Mouse (Mus musculus): Measurements from ENCODE around the gene Glrx5. TPM values are rescaled to one million over a fixed set of nuclear protein-coding genes. Genes with fewer than 3 reads are reported as not detected.

The Glrx5 gene
- polyA plus RNA-seq, 1 experiment from 2014 or later, result 148 TPM

GRCm38 (mm10) chr12:105064168-105064567, 31.7 kb downstream of the Glrx5 start:
- Histone ChIP-seq H3K27me3 (no peaks in the 10 kb centered on the region), H3K27ac (peak overlapping the region; percentile 72), H3K9me3 (no peaks in the 10 kb centered on the region), H3K4me1 (replicated peaks) (peaks cover 6% of the 10 kb centered on the region), H3K4me2 (replicated peaks) (no peak overlapping the region), H3K4me3 (replicated peaks) (no peak overlapping the region), H3K9ac (replicated peaks) (no peak overlapping the region), H3K36me3 (no peaks in the 10 kb centered on the region)
- WGBS, result 78% methylated on average over 4 of the region's 4 CpGs
- ATAC-seq, result no peak

DNA sequence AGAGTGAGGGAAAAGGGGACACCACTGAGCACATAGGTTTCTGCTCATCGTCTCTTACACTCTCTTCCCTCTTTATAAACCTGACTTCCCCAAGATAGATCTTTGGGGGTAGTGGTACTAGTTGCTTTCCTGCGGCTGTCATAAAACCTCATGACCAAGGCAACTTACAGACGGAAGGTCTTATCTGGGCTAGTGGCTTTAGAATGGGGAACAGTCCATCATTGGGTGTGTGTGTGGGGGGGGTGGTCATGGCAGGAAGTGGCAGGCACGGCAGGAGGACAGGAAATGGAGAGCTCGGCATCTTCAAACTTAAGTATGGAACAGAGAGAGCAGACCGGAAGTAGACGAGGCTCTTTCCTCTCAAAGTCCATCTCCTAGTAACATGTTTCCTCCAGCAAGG, 32.6 kb downstream of the Glrx5 start:
- Histone ChIP-seq H3K4me1 (replicated peaks) (peaks cover 6% of the 10 kb centered on the region), H3K4me3 (replicated peaks) (no peak overlapping the region), H3K9ac (replicated peaks) (no peak overlapping the region), H3K9me3 (no peaks in the 10 kb centered on the region), H3K27me3 (no peaks in the 10 kb centered on the region), H3K36me3 (no peaks in the 10 kb centered on the region), H3K4me2 (replicated peaks) (no peak overlapping the region), H3K27ac (no peak overlapping the region)
- no peak for ATAC-seq
- WGBS, result 92% methylated on average over 7 of the region's 7 CpGs

DNA sequence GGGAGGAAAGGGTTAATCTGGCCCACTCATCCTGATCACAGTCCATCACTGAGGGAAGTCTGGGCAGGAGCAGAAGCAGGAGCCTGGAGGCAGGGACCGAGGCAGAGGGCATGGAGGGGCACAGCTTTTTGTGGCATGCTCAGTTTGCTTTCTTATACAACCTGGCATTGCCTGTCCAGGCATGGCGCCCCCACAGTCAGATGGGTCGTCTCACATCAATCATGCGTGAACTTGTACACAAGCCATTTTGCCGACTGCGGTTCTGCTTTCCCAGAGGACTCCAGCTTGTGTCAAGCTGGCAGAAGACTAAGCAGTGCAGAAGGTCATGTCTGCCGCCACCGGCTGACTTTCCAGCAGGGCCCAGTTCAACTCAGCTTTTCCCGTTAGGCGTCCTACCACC, 34.0 kb downstream of the Glrx5 start:
- no peaks in the 10 kb centered on the region for H3K9me3 ChIP-seq
- WGBS, result 80% methylated on average over 10 of the region's 10 CpGs
- peaks cover 6% of the 10 kb centered on the region for H3K4me1 ChIP-seq (replicated peaks)
- H3K4me2 ChIP-seq (replicated peaks), result no peak overlapping the region
- no peak for ATAC-seq
- H3K4me3 ChIP-seq (replicated peaks), result no peak overlapping the region
- H3K9ac ChIP-seq (replicated peaks), result no peak overlapping the region
- H3K36me3 ChIP-seq, result no peaks in the 10 kb centered on the region
- H3K27ac ChIP-seq, result no peak overlapping the region
- H3K27me3 ChIP-seq, result no peaks in the 10 kb centered on the region

DNA sequence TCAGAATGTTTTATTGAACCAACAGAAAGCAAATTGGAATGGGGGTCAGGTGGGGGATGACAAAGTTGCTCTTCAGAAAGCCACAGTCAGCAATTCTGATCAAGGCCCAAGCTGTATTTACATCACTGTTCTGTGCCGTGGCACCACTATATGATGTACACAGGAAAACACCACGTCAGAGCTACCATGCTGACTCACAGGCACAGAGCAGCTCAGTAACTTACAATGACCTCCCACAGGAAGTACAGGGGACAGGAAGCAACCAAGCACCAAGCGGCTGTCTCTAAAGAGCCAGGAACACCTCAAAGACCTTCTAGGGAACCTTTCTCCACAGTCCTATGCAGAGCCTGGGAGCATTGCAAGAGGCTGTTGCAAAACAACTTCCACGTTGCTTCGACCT, 36.4 kb downstream of the Glrx5 start:
- WGBS, result 86% methylated on average over 5 of the region's 5 CpGs
- Histone ChIP-seq H3K4me3 (replicated peaks) (no peak overlapping the region), H3K27me3 (no peaks in the 10 kb centered on the region), H3K4me2 (replicated peaks) (no peak overlapping the region), H3K4me1 (replicated peaks) (peaks cover under 1% of the 10 kb centered on the region; the same call in 1 of the 2 replicates), H3K36me3 (no peaks in the 10 kb centered on the region), H3K9me3 (no peaks in the 10 kb centered on the region), H3K27ac (no peak overlapping the region), H3K9ac (replicated peaks) (no peak overlapping the region)
- no peak for ATAC-seq

GRCm38 (mm10) chr12:105073708-105074107, 41.2 kb downstream of the Glrx5 start:
- WGBS, result 33% methylated on average over 9 of the region's 9 CpGs
- peaks cover 15% of the 10 kb centered on the region for H3K4me1 ChIP-seq (replicated peaks)
- ATAC-seq, result peak; percentile 55

DNA sequence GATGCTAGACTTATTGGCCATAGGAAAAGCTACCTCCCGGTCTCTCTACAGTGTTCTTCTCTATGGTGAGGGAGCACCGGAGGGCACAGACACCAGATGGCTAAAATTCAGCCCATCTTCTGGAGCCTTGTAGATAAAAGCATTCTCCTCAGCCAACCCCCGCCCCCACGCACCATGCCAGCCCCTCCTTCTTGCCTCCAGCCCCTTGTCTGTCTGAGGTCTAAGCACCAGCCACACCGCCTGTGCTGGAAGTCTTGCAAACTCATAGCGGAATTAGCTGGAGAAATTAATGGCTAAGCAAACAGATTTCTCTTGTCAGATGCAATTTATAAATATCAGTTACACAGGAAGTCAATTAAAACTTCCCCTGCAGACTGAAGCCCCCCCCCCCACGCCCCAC, 43.0 kb downstream of the Glrx5 start:
- Histone ChIP-seq H3K27ac (0 out of 2 replicates have a peak overlapping the region, but pooled peaks have one; percentile 14), H3K36me3 (no peaks in the 10 kb centered on the region), H3K4me3 (replicated peaks) (no peak overlapping the region), H3K4me1 (replicated peaks) (peaks cover 15% of the 10 kb centered on the region), H3K4me2 (replicated peaks) (no peak overlapping the region), H3K9me3 (no peaks in the 10 kb centered on the region), H3K9ac (replicated peaks) (no peak overlapping the region), H3K27me3 (no peaks in the 10 kb centered on the region)
- WGBS, result 65% methylated on average over 7 of the region's 7 CpGs
- ATAC-seq, result peak; percentile 34; the same call in 1 of the 2 replicates

More at GRCm38 (mm10) chr12:105073708-105074107, 41.2 kb downstream of the Glrx5 start:
- H3K9me3 ChIP-seq, result no peaks in the 10 kb centered on the region
- H3K27me3 ChIP-seq, result no peaks in the 10 kb centered on the region
- H3K4me2 ChIP-seq (replicated peaks), result no peak overlapping the region
- no peak overlapping the region for H3K27ac ChIP-seq
- no peaks in the 10 kb centered on the region for H3K36me3 ChIP-seq
- no peak overlapping the region for H3K4me3 ChIP-seq (replicated peaks)
- no peak overlapping the region for H3K9ac ChIP-seq (replicated peaks)

GRCm38 (mm10) chr12:105076511-105076910, 44.0 kb downstream of the Glrx5 start:
- 71% methylated on average over 3 of the region's 3 CpGs for WGBS
- no peak for ATAC-seq
- Histone ChIP-seq H3K36me3 (no peaks in the 10 kb centered on the region), H3K27me3 (no peaks in the 10 kb centered on the region), H3K27ac (no peak overlapping the region), H3K9ac (replicated peaks) (no peak overlapping the region), H3K9me3 (no peaks in the 10 kb centered on the region), H3K4me1 (replicated peaks) (peaks cover 15% of the 10 kb centered on the region), H3K4me3 (replicated peaks) (no peak overlapping the region), H3K4me2 (replicated peaks) (no peak overlapping the region)

- no peak overlapping the region for H3K4me2 ChIP-seq (replicated peaks)
- no peak overlapping the region for H3K27ac ChIP-seq
- H3K4me3 ChIP-seq (replicated peaks), result no peak overlapping the region
- H3K27me3 ChIP-seq, result no peaks in the 10 kb centered on the region
- no peaks in the 10 kb centered on the region for H3K36me3 ChIP-seq
- no peak overlapping the region for H3K9ac ChIP-seq (replicated peaks)
- ATAC-seq, result no peak
- H3K4me1 ChIP-seq (replicated peaks), result peaks cover 15% of the 10 kb centered on the region
- H3K9me3 ChIP-seq, result no peaks in the 10 kb centered on the region
- 94% methylated on average over 2 of the region's 2 CpGs for WGBS
These were observed 44.7 kb downstream of the Glrx5 start for GRCm38 (mm10) chr12:105077232-105077631.

DNA sequence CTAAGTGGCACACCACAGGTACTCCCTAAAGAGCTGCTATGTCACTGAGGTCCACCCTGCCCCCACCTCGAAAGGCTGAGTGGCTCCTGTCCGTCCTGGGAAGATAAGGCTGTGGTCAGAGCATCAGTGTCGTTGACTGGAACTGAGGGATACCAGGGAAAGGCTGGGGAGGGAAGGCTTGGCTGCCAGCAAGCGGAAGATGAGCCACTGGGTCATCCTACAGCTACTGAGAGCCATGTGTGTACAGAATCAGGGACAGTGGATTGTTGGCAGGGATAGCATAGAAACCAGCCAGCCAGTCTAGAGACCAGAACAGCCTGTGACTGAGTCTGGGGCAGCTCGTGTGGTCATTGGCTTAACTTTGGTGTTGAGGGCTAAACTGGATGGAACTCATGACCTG, 51.7 kb downstream of the Glrx5 start:
- no peaks in the 10 kb centered on the region for H3K9me3 ChIP-seq

GRCm38 (mm10) chr12:105084816-105085215, 52.3 kb downstream of the Glrx5 start:
- peaks cover 3% of the 10 kb centered on the region; the same call in 1 of the 2 replicates for H3K4me1 ChIP-seq (replicated peaks)
- no peak overlapping the region for H3K27ac ChIP-seq
- no peak for ATAC-seq
- no peak overlapping the region for H3K4me3 ChIP-seq (replicated peaks)
- no peak overlapping the region for H3K9ac ChIP-seq (replicated peaks)
- H3K27me3 ChIP-seq, result no peaks in the 10 kb centered on the region
- H3K36me3 ChIP-seq, result no peaks in the 10 kb centered on the region
- 86% methylated on average over 6 of the region's 6 CpGs for WGBS
- H3K4me2 ChIP-seq (replicated peaks), result no peak overlapping the region
- H3K9me3 ChIP-seq, result no peaks in the 10 kb centered on the region

More for the DNA sequence above, 51.7 kb downstream of the Glrx5 start:
- H3K4me3 ChIP-seq (replicated peaks), result no peak overlapping the region
- no peaks in the 10 kb centered on the region for H3K36me3 ChIP-seq
- WGBS, result 73% methylated on average over 5 of the region's 5 CpGs
- no peak for ATAC-seq
- no peak overlapping the region for H3K9ac ChIP-seq (replicated peaks)
- H3K4me1 ChIP-seq (replicated peaks), result peaks cover 1% of the 10 kb centered on the region; the same call in 1 of the 2 replicates
- H3K27me3 ChIP-seq, result no peaks in the 10 kb centered on the region
- no peak overlapping the region for H3K4me2 ChIP-seq (replicated peaks)
- no peak overlapping the region for H3K27ac ChIP-seq

GRCm38 (mm10) chr12:105085296-105085695, 52.8 kb downstream of the Glrx5 start:
- Histone ChIP-seq H3K27me3 (no peaks in the 10 kb centered on the region), H3K4me3 (replicated peaks) (no peak overlapping the region), H3K27ac (no peak overlapping the region), H3K4me2 (replicated peaks) (no peak overlapping the region), H3K36me3 (no peaks in the 10 kb centered on the region), H3K9ac (replicated peaks) (no peak overlapping the region), H3K4me1 (replicated peaks) (peaks cover 3% of the 10 kb centered on the region; the same call in 1 of the 2 replicates), H3K9me3 (no peaks in the 10 kb centered on the region)
- ATAC-seq, result no peak
- WGBS, result 79% methylated on average over 12 of the region's 12 CpGs

DNA sequence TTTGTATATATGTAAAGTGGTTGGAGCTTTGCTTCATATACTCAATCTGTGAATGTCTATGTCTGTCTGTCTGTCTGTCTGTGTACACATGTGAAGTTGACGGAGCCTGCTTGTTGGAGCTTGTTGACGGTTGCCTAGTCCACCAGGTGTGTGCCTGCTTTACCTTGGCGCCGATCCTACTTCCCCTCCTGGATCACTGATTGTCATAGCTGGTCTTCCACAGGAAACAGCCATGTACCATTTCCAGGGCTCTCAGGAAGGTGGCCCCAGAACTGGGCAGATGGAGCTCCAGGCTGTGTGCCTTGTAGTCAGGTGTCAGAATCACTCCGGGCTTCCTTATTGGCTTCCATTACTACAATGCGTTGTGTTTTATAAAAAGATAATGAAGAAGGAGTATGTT, 54.3 kb downstream of the Glrx5 start:
- Histone ChIP-seq H3K4me2 (replicated peaks) (no peak overlapping the region), H3K4me3 (replicated peaks) (no peak overlapping the region), H3K27me3 (no peaks in the 10 kb centered on the region), H3K27ac (no peak overlapping the region), H3K9ac (replicated peaks) (no peak overlapping the region), H3K9me3 (no peaks in the 10 kb centered on the region), H3K36me3 (no peaks in the 10 kb centered on the region), H3K4me1 (replicated peaks) (peaks cover 3% of the 10 kb centered on the region; the same call in 1 of the 2 replicates)
- ATAC-seq, result no peak
- WGBS, result 97% methylated on average over 6 of the region's 6 CpGs

GRCm38 (mm10) chr12:105087353-105087752, 54.9 kb downstream of the Glrx5 start:
- no peak overlapping the region for H3K4me3 ChIP-seq (replicated peaks)
- no peaks in the 10 kb centered on the region for H3K27me3 ChIP-seq
- no peak overlapping the region for H3K9ac ChIP-seq (replicated peaks)
- peaks cover 3% of the 10 kb centered on the region; the same call in 1 of the 2 replicates for H3K4me1 ChIP-seq (replicated peaks)
- no peak overlapping the region for H3K27ac ChIP-seq
- WGBS, result 79% methylated on average over 3 of the region's 3 CpGs
- no peaks in the 10 kb centered on the region for H3K36me3 ChIP-seq
- no peak for ATAC-seq
- no peaks in the 10 kb centered on the region for H3K9me3 ChIP-seq
- H3K4me2 ChIP-seq (replicated peaks), result no peak overlapping the region

All from midbrain, embryonic 13.5 days (tissue).